Mouse (Mus musculus) large intestine, adult 2 months (tissue): ENCODE results near the gene Tbc1d9. TPM values are rescaled to one million over a fixed set of nuclear protein-coding genes. Genes with fewer than 3 reads are reported as not detected.

Experiments used
- DNase-seq: peaks from one replicate; pipeline ENCODE4 v3.0.0-alpha.2; 2012; ENCODE audit warnings: low read depth, low spot score
- WGBS: fragments of 180-500 bp; shearing (Covaris S2); methylation state at CpG from one replicate; pipeline ENCODE4 v1.1.7; 2018; 5-methylcytosine and 5-hydroxymethylcytosine counted together
- polyA plus RNA-seq: library from polyadenylated mRNA; depleted of rRNA; stranded (reverse); fragments of >200 nt; gene quantifications from 2 replicates; pipeline ENCODE4 v1.2.3, GENCODE M21; 2012

The Tbc1d9 gene
- polyA plus RNA-seq, 1 experiment, result 5.1 TPM

DNA sequence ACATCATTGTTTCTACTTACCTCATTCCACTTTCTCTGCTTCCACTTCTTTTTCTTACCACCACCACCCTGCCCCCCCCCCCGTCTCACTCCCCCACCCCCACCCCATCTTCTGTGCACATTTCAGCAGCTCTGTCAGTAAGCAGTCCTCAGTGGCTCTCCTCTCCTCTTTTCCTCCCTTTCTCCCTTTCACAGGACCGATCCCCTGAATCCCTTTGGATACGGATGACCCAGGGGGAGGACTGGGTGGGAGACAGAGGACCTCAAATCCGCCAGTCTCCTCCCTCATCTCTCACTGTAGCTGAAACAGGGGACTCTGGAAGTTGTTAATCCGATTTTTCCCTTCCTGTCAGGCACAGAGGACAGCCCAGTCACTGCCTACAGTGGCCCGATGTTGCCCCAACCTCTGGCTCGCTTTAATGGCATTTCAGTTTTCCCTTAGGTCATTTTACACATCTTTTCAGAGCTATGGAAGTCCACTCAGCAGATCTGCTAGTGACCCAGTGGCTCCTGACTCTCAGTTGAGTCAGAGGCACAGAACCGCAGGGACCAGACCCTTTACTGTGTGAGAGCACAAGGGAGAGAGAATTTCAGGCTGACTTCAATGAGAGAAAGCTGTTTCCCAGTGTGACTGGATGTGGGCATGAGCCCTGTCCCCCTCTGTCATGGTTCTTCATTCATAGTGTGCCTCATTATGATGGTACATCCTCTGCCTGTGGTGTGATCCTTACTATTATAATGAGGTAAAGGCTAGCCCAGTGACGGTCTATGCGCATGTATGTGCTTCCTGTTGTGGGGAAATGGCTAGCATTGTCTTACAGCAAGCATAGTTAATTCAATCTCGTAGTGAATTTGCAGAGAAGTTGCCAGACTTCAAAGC is 12.4 kb downstream of the Tbc1d9 start:
- no peak for DNase-seq
- 51% methylated on average over 11 of the region's 11 CpGs for WGBS

- peak; percentile 16 for DNase-seq
- WGBS, result 7% methylated on average over 9 of the region's 9 CpGs
These were observed 13.1 kb downstream of the Tbc1d9 start for GRCm38 (mm10) chr8:83178228-83178742.

DNA sequence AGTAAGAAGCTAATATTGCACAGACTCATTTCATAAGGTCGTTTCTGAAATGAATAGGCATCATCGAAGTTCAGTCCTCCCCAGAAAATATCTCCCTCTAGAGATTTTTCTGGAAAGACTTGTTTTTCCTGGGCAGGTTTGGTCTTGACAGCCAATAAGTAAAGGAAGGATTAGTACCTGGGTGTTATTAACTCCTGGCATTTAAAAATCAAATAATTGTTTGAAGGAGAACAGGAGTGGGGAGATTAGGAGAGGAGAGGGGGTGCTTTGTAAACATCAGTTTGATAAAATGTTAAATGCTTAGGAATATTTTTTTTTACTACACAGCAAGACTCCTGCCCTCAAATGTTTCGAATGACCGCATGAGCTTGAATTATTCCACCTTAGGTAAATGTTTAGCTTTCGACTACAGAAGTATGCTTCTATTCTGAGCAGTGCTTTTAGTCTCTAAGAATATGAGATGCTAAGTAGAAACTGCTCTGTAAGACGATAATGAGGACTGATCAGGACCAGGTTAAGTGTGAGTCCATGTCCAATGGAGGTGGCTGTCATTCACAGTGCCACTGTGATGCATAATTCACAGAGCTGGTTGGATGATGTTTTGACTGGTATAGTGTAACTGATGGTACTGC is 16.8 kb downstream of the Tbc1d9 start:
- WGBS, result 43% methylated on average over 6 of the region's 6 CpGs
- no peak for DNase-seq

DNA sequence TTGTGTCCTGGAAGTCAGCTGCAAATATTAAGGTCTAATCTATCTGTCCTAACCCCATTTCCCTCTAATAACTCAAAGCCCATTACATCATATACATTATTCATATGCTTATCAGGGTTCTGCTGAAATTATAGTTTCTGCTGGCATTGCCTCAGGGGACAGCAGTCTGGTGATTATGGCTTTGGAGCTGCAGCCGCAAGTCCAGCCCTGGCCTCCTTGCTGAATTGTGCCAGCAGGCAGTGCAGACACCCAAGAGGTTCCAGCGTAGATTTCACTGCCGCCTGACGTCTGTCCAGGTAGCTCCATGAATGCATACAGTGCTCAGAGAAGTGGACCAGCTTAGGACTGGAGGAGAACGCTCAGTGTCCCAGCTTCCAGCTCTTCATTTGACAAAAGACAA is 17.6 kb downstream of the Tbc1d9 start:
- WGBS, result 83% methylated on average over 5 of the region's 5 CpGs
- DNase-seq, result no peak

DNA sequence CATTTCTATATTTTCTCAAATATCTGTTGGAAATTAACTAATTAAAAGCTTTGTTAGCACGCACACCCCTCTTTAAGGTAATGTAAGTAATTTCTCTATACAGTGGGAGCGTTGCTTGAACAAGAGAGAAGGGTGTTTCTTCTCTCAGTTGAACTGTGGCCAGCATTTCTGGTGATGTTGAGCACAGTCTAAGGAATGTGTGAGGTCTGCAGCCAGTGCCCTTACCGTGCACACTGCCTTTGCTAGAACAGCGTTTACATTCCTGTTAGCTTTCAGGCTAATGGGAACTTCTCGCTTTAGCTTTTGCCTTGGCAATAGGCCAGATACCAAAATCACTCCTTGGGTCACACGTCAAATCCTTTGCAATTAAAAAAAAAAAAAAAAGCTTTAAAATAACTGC is 21.2 kb downstream of the Tbc1d9 start:
- WGBS, result 58% methylated on average over 6 of the region's 6 CpGs
- no peak for DNase-seq

DNA sequence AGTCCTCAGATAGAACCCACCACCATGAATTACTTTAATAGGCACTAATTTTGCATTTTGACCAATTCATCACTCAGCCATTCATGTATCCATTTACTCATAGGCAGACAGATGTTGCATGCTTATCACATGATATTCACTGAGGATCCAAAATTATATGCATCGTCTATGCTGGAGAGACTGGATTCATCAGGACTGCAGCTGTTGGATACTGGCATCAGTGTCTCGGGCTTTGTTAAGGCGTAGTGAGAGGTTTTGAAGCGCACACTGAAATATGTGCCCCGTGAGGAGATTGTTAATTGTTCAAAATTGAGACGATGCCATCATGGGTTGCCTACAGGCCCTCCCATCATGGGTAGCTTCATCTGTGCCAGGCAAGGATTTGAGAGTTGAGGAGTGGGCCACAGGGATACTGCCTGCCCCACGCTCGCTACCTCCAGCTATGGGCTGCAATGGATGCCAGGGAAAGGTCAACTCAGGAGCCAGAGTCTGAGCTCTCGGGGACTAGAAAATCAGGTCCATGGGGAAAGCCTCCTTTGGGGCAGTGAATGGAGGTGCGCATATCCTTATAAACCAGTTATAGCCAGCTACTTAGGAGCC is 22.3 kb downstream of the Tbc1d9 start:
- 90% methylated on average over 10 of the region's 10 CpGs for WGBS
- no peak for DNase-seq

GRCm38 (mm10) chr8:83189538-83190095 is 24.5 kb downstream of the Tbc1d9 start:
- 29% methylated on average over 4 of the region's 4 CpGs for WGBS
- DNase-seq, result no peak

- 81% methylated on average over 6 of the region's 6 CpGs for WGBS
- DNase-seq, result no peak
These were observed 30.9 kb downstream of the Tbc1d9 start for GRCm38 (mm10) chr8:83196088-83196487.

DNA sequence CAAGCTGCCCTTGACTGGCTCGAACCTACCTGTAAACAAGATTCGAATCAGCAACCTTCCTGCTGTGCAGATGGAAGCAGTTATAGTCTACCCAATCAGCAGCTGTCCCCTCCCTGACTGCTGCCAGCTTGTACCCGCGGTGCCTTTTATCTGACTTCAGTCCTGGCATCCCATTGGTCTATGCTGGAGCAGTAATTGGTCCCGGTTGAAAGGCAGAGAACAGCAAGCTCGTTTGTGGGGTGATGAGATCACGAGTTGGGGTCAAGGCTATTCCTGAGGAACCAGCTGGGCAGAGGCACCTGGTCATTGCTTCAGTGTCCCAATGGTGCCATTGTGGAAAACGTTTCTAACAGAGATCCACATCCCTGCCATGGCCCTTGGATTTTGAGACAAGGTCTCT is 34.6 kb downstream of the Tbc1d9 start:
- no peak for DNase-seq
- WGBS, result 64% methylated on average over 8 of the region's 8 CpGs

DNA sequence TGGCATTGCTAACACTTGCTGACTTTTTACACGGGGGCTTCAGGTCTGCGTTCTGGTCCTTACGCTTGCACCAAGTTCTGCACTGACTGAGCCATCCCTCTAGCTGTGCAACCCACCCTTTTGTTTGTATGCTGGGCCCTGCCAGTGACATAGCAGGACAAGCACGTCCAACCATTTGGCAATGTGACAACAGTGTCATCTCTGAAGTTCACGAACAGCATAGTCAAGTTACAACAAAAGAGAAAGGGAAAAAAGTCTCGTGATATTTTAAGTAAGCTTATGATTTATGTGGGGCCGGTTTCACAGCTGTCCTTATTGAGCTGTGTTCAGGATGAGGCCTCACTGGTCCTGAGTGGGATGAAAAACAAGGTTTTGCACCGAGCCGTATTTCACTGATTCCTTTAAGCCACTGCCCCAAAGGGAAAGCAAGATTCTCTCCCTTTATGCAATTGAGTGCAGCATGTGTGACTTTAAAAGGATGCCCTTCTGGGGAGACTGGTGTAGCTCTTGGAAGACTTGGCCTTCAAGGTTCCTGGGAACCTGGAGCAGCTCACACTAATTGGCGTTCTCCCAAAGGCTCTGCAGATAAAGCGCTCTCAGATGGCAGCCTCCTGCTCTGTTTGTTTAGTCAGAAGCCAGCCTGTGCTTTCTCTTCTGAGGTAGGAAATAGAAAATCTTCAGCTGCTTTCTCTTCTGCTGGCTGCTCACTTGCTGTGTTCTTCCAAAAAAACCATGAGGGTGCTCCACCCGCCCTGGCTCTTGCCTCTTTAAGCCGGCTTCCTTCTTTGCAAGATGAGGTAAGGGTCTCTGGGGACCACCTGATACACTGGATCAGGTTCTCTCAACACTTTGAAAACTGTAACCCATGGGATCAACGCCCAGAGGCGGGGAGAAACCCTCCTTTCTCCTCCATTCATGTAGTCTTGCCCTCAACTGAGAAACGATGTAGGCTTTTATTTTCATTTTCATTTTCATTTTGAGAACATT is 35.3 kb downstream of the Tbc1d9 start:
- WGBS, result 37% methylated on average over 16 of the region's 16 CpGs
- DNase-seq, result no peak

GRCm38 (mm10) chr8:83202946-83203345 is 37.8 kb downstream of the Tbc1d9 start:
- DNase-seq, result no peak
- WGBS, result 87% methylated on average over 11 of the region's 11 CpGs

DNA sequence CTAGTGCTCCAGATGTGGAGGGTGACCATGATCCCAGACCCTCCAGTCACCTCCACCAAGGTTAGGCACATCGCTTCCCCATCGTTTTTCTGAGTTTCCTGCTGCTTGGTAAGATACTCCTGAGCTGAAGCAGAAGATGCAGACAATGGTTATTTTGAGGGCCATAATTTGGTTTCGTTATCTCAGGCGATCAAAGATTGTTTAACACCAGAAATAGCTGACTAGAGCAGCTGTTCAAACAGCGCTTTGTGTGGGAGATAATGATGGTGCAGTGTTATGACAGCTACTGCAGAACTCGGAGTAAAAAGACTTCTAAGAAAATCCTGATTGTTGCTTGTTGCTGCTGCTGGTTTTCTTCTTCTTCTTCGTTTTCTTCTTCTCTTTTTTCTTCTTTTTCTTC is 40.8 kb downstream of the Tbc1d9 start:
- 22% methylated on average over 7 of the region's 7 CpGs for WGBS
- no peak for DNase-seq

- WGBS, result 68% methylated on average over 4 of the region's 4 CpGs
- no peak for DNase-seq
These were observed 44.4 kb downstream of the Tbc1d9 start for GRCm38 (mm10) chr8:83209581-83209980.

DNA sequence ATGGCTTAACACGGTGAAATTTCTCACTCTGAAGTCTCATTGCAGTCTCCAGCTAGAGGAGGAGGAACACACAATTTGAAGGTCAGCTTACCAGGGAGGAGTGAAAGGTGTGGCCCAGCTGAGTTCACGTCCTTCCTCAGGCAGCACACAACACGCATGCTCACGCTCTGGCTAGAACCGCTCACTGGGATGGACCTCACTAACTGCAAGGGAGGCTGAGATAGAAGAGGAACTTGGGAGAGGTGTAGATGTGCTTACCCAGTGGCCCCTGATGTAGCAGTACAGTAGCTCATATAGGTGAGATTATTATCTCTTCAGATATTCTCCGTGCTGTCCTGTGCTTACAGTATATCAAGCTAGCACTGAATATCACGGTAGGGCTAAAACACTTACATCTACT is 45.5 kb downstream of the Tbc1d9 start:
- DNase-seq, result no peak
- WGBS, result 78% methylated on average over 7 of the region's 7 CpGs

- no peak for DNase-seq
- 56% methylated on average over 5 of the region's 5 CpGs for WGBS
These were observed 49.9 kb downstream of the Tbc1d9 start for GRCm38 (mm10) chr8:83215065-83215464.

DNA sequence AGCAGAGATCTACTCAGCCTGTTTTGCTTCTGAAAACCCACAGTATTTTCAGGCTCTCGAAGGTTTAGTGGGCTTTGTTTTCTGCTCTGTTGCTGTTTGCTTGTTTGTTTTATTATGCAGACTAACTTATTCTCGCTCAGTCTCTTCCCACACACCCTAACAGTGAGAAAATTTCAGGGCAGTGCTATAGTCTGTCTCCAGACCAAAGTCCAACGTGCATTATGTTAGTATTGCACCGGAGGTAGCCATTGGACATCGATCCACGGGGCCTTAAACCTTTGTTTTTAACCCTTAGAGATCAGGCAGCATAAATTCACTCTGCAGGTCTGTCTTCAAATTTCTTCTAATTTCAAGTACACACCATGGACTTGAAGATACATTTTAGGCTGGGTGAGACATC is 51.4 kb downstream of the Tbc1d9 start:
- no peak for DNase-seq
- WGBS, result 28% methylated on average over 6 of the region's 6 CpGs

DNA sequence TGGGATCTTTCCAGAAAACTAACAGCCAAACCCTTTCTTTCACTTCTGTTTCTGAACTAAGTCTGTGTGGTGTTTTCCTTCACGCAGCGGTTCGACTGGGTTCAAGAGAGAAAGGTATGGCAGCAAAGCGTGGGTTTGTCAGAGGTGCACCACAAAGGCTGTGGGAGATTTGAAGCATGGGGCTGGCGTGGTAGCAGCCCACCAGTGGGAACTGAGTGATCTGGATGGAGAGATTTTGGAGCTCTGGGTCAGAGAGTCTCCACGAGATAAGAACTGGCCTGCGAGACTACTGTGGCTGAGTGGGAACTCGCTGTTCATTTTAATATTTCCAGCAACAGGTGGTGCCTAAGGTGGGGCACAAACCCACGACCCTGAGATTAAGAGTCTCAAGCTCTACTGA is 52.0 kb downstream of the Tbc1d9 start:
- DNase-seq, result no peak
- 80% methylated on average over 9 of the region's 9 CpGs for WGBS

DNA sequence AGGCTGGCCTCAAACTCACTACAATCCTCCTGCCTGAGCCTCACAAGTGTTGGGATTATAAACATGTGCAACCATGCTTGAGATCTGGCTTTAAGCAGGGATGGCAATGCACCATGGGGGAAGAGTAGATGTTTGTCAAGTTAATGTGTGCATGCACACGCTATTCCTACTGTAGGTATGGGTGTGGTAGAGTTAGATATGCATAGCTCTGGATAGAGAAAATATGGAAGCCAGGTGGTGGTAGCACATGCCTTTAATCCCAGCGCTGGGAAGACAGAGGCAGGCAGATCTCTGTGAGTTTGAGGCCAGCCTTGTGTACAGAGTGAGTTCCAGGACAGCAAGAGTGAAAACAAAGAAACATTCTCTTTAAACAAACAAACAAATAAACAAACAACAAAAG is 52.7 kb downstream of the Tbc1d9 start:
- DNase-seq, result no peak
- WGBS, result 94% methylated on average over 2 of the region's 2 CpGs

- DNase-seq, result no peak
- 90% methylated on average over 8 of the region's 8 CpGs for WGBS
These were observed 54.2 kb downstream of the Tbc1d9 start for GRCm38 (mm10) chr8:83219392-83219791.
